Mouse (Mus musculus): Measurements from ENCODE around the gene Foxe1.

DNA sequence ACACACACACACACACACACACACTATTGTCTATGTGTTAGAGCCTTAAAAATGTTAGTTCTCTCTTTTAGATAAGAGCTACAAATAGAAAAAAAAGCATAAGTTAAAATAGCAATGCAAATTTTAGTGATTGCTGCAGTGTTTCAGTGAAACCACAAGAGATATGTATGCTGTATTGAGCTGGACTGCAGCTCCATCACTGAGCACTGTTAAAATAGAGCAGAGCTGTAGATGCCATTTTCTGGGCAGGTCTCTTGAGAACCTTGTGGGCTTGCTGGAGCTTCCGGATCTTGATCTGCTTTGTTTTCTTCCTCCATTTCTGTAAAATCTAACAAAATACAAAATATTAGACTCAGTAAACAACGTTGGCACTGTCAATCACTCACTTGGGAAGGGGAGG is 51.0 kb downstream of the Foxe1 start:
- TF ChIP-seq POLR2A (IDR thresholded peaks at IDR 0.05; ENCODE audit: low read depth, low read length) (no peak), CTCF (IDR thresholded peaks at IDR 0.05; ENCODE audit: extremely low read depth, insufficient read length, insufficient replicate concordance, low read depth, low read length) (no peak)

Data from small intestine, adult 2 months (tissue).